Mouse (Mus musculus) MEL (cell line): Measurements from ENCODE around the gene Uqcc1. TPM values are rescaled to one million over a fixed set of nuclear protein-coding genes. Genes with fewer than 3 reads are reported as not detected.

ENCODE experiments used
- DNase-seq: peaks from one replicate; pipeline ENCODE4 v3.0.0; 2011; ENCODE audit warnings: low read depth, low spot score
- H3K27ac ChIP-seq: 2 replicates; pipeline ENCODE4 v1.5.1; 2012; ENCODE audit warnings: low read depth, mild to moderate bottlenecking, control low read depth, low read length, moderate library complexity; ENCODE audit not compliant: control insufficient read depth
- H3K27me3 ChIP-seq, 2 experiments: fragments of 150-350 bp in 1 of 2; sonication (generic) in 1 of 2; 2 replicates each; pipeline ENCODE4 v1.6.1; 2012; ENCODE audit warnings: low read length in 2 of 2, mild to moderate bottlenecking in 2 of 2, improper control_type of control experiment in 1 of 2, moderate library complexity in 1 of 2; ENCODE audit not compliant: insufficient read depth in 2 of 2, control insufficient read depth in 1 of 2
- H3K36me3 ChIP-seq, 2 experiments: 2 replicates each; pipeline ENCODE4 v1.6.1; 2012 to 2014; ENCODE audit warnings: low read length in 2 of 2, improper control_type of control experiment in 1 of 2, inconsistent platforms in 1 of 2, mild to moderate bottlenecking in 1 of 2; ENCODE audit not compliant: insufficient read depth in 2 of 2, control insufficient read depth in 1 of 2
- H3K4me1 ChIP-seq, 2 experiments: fragments of 150-350 bp in 1 of 2; sonication (generic) in 1 of 2; 2 replicates each; pipeline ENCODE4 v1.6.1; 2012; ENCODE audit warnings: low read length in 2 of 2, improper control_type of control experiment in 1 of 2, mild to moderate bottlenecking in 1 of 2; ENCODE audit not compliant: insufficient read depth in 2 of 2, control insufficient read depth in 1 of 2
- H3K4me3 ChIP-seq, 2 experiments: fragments of 150-350 bp in 1 of 2; sonication (generic) in 1 of 2; 2 replicates each; pipeline ENCODE4 v1.5.1; 2012; ENCODE audit warnings: low read depth in 2 of 2, low read length in 2 of 2, mild to moderate bottlenecking in 2 of 2, moderate library complexity in 2 of 2, control low read depth in 1 of 2, improper control_type of control experiment in 1 of 2; ENCODE audit not compliant: control insufficient read depth in 1 of 2, insufficient read depth in 1 of 2
- H3K79me2 ChIP-seq: 2 replicates; pipeline ENCODE4 v1.6.1; 2012; ENCODE audit warnings: mild to moderate bottlenecking, low read length, moderate library complexity; ENCODE audit not compliant: control insufficient read depth, poor library complexity, insufficient read depth
- H3K9ac ChIP-seq: 2 replicates; pipeline ENCODE4 v1.6.1; 2012; ENCODE audit warnings: low read depth, mild to moderate bottlenecking, control low read depth, low read length, moderate library complexity; ENCODE audit not compliant: control insufficient read depth, poor library complexity, severe bottlenecking
- H3K9me3 ChIP-seq: fragments of 150-350 bp; sonication (generic); replicated peaks from 2 replicates; pipeline ENCODE4 v1.6.1; 2012; ENCODE audit warnings: mild to moderate bottlenecking, low read length, improper control_type of control experiment, moderate library complexity; ENCODE audit not compliant: insufficient read depth
- BHLHE40 ChIP-seq: IDR thresholded peaks from 2 replicates; pipeline ENCODE4 v1.6.1; 2012; ENCODE audit warnings: low read depth, mild to moderate bottlenecking, inconsistent platforms, low read length, improper control_type of control experiment, borderline replicate concordance
- E2F4 ChIP-seq: IDR thresholded peaks from 2 replicates; pipeline ENCODE4 v1.6.1; 2011; ENCODE audit warnings: low read depth, low read length, improper control_type of control experiment, borderline replicate concordance
- EP300 ChIP-seq, 2 experiments: IDR thresholded peaks; 2 replicates each; pipeline ENCODE4 v1.6.1; 2011; ENCODE audit warnings: improper control_type of control experiment in 2 of 2, low read length in 2 of 2, low read depth in 1 of 2, mild to moderate bottlenecking in 1 of 2
- GABPA ChIP-seq: IDR thresholded peaks from 2 replicates; pipeline ENCODE4 v1.6.1; 2012; ENCODE audit warnings: low read depth, mild to moderate bottlenecking, inconsistent platforms, low read length, improper control_type of control experiment, moderate library complexity
- KAT2A ChIP-seq: conservative IDR thresholded peaks from 2 replicates; pipeline ENCODE4 v1.6.1; 2012; ENCODE audit warnings: low read depth, low read length, improper control_type of control experiment, inconsistent platforms
- MAFK ChIP-seq: IDR thresholded peaks from 2 replicates; pipeline ENCODE4 v1.6.1; 2011; ENCODE audit warnings: low read depth, mild to moderate bottlenecking, low read length, improper control_type of control experiment, borderline replicate concordance
- MAX ChIP-seq: IDR thresholded peaks from 2 replicates; pipeline ENCODE4 v1.6.1; 2011; ENCODE audit warnings: low read length, improper control_type of control experiment
- MAZ ChIP-seq: IDR thresholded peaks from 2 replicates; pipeline ENCODE4 v1.6.1; 2012; ENCODE audit warnings: low read depth, mild to moderate bottlenecking, inconsistent platforms, low read length, improper control_type of control experiment
- MEF2A ChIP-seq: IDR thresholded peaks from 2 replicates; pipeline ENCODE4 v1.6.1; 2014; ENCODE audit warnings: low read depth, mild to moderate bottlenecking, inconsistent platforms, low read length, improper control_type of control experiment; ENCODE audit not compliant: poor library complexity, insufficient replicate concordance, severe bottlenecking; ENCODE audit errors: extremely low read depth
- MXI1 ChIP-seq: IDR thresholded peaks from 2 replicates; pipeline ENCODE4 v1.6.1; 2011; ENCODE audit warnings: mild to moderate bottlenecking, low read depth, low read length, improper control_type of control experiment
- NRF1 ChIP-seq: IDR thresholded peaks from 2 replicates; pipeline ENCODE4 v1.6.1; 2014; ENCODE audit warnings: low read depth, mild to moderate bottlenecking, inconsistent platforms, low read length, improper control_type of control experiment, moderate library complexity; ENCODE audit not compliant: poor library complexity, insufficient read depth, severe bottlenecking
- POLR2A ChIP-seq, 2 experiments: IDR thresholded peaks; 2 replicates each; pipeline ENCODE4 v1.6.1; 2011 to 2012; ENCODE audit warnings: low read length in 2 of 2, mild to moderate bottlenecking in 2 of 2, control low read depth in 1 of 2, improper control_type of control experiment in 1 of 2, low read depth in 1 of 2, moderate library complexity in 1 of 2; ENCODE audit not compliant: control insufficient read depth in 1 of 2, insufficient read depth in 1 of 2, poor library complexity in 1 of 2
- POLR2AphosphoS2 ChIP-seq: IDR thresholded peaks from 2 replicates; pipeline ENCODE4 v1.6.1; 2011; ENCODE audit warnings: low read length, improper control_type of control experiment
- POLR2AphosphoS5 ChIP-seq: IDR thresholded peaks from 2 replicates; pipeline ENCODE4 v1.6.1; 2012; ENCODE audit warnings: low read depth, borderline replicate concordance, mild to moderate bottlenecking, inconsistent platforms, low read length, moderate library complexity, mixed read lengths
- RAD21 ChIP-seq: IDR thresholded peaks from 2 replicates; pipeline ENCODE4 v1.6.1; 2011; ENCODE audit warnings: mild to moderate bottlenecking, low read depth, low read length, improper control_type of control experiment
- TAL1 ChIP-seq: IDR thresholded peaks from 2 replicates; pipeline ENCODE4 v1.6.1; 2012; ENCODE audit warnings: mild to moderate bottlenecking, inconsistent platforms, low read length, moderate library complexity, mixed read lengths
- TBP ChIP-seq: IDR thresholded peaks from 2 replicates; pipeline ENCODE4 v1.8.0; 2011; ENCODE audit warnings: low read depth, low read length, improper control_type of control experiment
- TCF12 ChIP-seq: IDR thresholded peaks from 2 replicates; pipeline ENCODE4 v1.6.1; 2014; ENCODE audit warnings: low read depth, mild to moderate bottlenecking, inconsistent platforms, low read length, improper control_type of control experiment, moderate library complexity
- UBTF ChIP-seq: IDR thresholded peaks from 2 replicates; pipeline ENCODE4 v1.6.1; 2012; ENCODE audit warnings: low read depth, mild to moderate bottlenecking, inconsistent platforms, low read length, improper control_type of control experiment, moderate library complexity, borderline replicate concordance; ENCODE audit not compliant: insufficient read depth
- USF1 ChIP-seq: IDR thresholded peaks from 2 replicates; pipeline ENCODE4 v1.6.1; 2014; ENCODE audit warnings: low read depth, mild to moderate bottlenecking, inconsistent platforms, low read length, improper control_type of control experiment, moderate library complexity
- USF2 ChIP-seq, 2 experiments: IDR thresholded peaks; 2 replicates each; pipeline ENCODE4 v1.6.1; 2011 to 2012; ENCODE audit warnings: improper control_type of control experiment in 2 of 2, low read length in 2 of 2, borderline replicate concordance in 1 of 2, inconsistent platforms in 1 of 2, low read depth in 1 of 2, mild to moderate bottlenecking in 1 of 2; ENCODE audit not compliant: insufficient read depth in 1 of 2
- polyA plus RNA-seq, 2 experiments: library from polyadenylated mRNA; stranded (reverse) in 1 of 2; unstranded in 1 of 2; fragments of >175 nt in 1 of 2; fragments of >200 nt in 1 of 2; gene quantifications; 2 replicates each; pipeline versions ENCODE4 v1.2.1 to v1.2.4; 2012; ENCODE audit warnings: low replicate concordance in 2 of 2, low read depth in 1 of 2; ENCODE audit not compliant: insufficient read length in 2 of 2, insufficient read depth in 1 of 2, missing spikeins in 1 of 2
- total RNA-seq: library from RNA; depleted of rRNA; stranded (reverse); fragments of 300-350 nt; gene quantifications from 2 replicates; pipeline ENCODE4 v1.2.3, GENCODE M21; 2012

Uqcc1 gene
- total and polyA plus RNA-seq, 3 experiments: 61.0 to 83.1 TPM; not detected in 1

DNA sequence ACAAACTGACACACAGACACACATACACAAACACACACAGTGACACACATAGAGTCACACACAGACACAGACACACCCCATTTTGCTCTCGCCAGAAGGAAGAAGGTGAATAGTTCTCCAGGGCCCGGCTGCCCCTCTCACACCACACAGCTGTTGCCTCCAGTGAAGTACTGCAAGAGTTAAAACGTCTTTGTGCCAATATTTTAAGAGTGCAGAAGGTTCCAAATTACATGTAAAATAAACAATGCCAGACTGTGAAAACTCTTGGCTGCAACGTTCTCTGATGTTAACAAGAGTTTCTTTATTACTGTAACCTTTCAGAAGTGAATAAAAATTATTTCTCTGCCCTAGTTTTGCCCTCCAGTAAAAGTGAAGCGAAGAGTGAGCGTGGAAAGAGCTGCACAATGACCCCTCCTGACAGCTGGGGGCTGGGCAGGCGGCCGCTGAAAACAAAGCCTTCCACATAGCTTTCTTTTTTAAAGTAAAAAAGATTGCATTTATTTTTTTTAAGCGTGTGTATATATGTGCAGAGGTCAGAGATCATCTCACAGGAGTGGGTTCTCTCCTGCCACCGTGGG is 57.1 kb downstream of the Uqcc1 start:
- H3K27me3 ChIP-seq: no peaks in the 10 kb centered on the region
- H3K9me3 ChIP-seq: no peaks in the 10 kb centered on the region
- H3K4me1 ChIP-seq: peaks cover 0 to 2% of the 10 kb centered on the region in 2 experiments; a peak in 1 of 4 replicates
- peaks cover 4 to 17% of the 10 kb centered on the region in 2 experiments for H3K36me3 ChIP-seq
- TF ChIP-seq BHLHE40 (no peak), MAFK (no peak), MEF2A (no peak), MAX (no peak), POLR2AphosphoS5 (no peak)
- TF ChIP-seq, all 39 proteins: peak for 0
- no peak for DNase-seq
- Histone ChIP-seq H3K4me3 (no peak overlapping the region), H3K79me2 (no peaks in the 10 kb centered on the region), H3K9ac (no peak overlapping the region), H3K27ac (no peak overlapping the region)

DNA sequence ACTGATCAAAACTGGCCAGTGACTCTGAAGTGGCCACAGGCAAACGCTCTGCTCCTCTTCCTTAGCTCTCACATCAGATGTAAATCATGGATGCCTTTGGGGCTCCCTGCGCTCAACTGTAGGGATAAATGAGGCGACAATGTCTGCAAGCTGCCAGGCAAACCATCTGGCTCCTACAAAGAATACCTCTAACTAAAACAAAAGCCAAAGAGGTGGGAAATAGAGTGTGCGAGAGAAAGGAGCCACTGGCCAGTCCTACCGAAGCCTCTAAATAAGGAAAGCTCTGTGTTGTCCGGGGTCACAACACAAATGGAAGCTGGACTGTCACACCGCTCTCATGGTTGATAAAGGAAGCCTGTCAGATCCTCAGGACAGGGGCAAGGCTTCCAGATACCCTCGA is 57.6 kb downstream of the Uqcc1 start:
- no peak overlapping the region for H3K4me3 ChIP-seq
- TF ChIP-seq E2F4 (no peak), UBTF (no peak), POLR2A (IDR thresholded peaks at IDR 0.05; ENCODE audit: control insufficient read depth in 1 of 2, insufficient read depth in 1 of 2, low read depth in 1 of 2, low read length in 2 of 2, poor library complexity in 1 of 2) (no peak), KAT2A (no peak), RAD21 (no peak), TAL1 (no peak), GABPA (no peak), MAZ (no peak), TCF12 (no peak), TBP (no peak), NRF1 (no peak), USF2 (IDR thresholded peaks at IDR 0.05; ENCODE audit: borderline replicate concordance in 1 of 2, insufficient read depth in 1 of 2, low read depth in 1 of 2, low read length in 2 of 2) (no peak), MXI1 (no peak), USF1 (no peak), MEF2A (no peak), POLR2AphosphoS2 (no peak), EP300 (IDR thresholded peaks at IDR 0.05; ENCODE audit: low read depth in 1 of 2, low read length in 2 of 2) (no peak)
- H3K27me3 ChIP-seq: no peaks in the 10 kb centered on the region
- H3K4me1 ChIP-seq: no peaks in the 10 kb centered on the region
- H3K9me3 ChIP-seq: no peaks in the 10 kb centered on the region
- H3K79me2 ChIP-seq: no peaks in the 10 kb centered on the region
- no peak overlapping the region for H3K9ac ChIP-seq
- no peak overlapping the region for H3K27ac ChIP-seq
- H3K36me3 ChIP-seq: peaks cover 0 to 15% of the 10 kb centered on the region in 2 experiments; a peak in 2 of 4 replicates
- no peak for DNase-seq
